Mouse (Mus musculus) testis, adult 2 months (tissue): ENCODE data around the gene Ccdc97.

Experiments used
- CTCF ChIP-seq: fragments of 200-500 bp; IDR thresholded peaks from 2 replicates; pipeline ENCODE4 v1.5.1; 2012; ENCODE audit warnings: low read depth, mild to moderate bottlenecking, inconsistent platforms, low read length, moderate library complexity; ENCODE audit not compliant: control insufficient read depth, insufficient read depth, insufficient replicate concordance
- POLR2A ChIP-seq: fragments of 200-500 bp; IDR thresholded peaks from 2 replicates; pipeline ENCODE4 v1.6.1; 2012; ENCODE audit warnings: low read depth, mild to moderate bottlenecking, inconsistent platforms, low read length, moderate library complexity; ENCODE audit not compliant: control insufficient read depth

GRCm38 (mm10) chr7:25672442-25672841 is 46.4 kb downstream of the Ccdc97 start:
- TF ChIP-seq POLR2A (no peak), CTCF (no peak)
